Mouse (Mus musculus) left cerebral cortex, adult 11 months (tissue): ENCODE data around the gene Hspa8.
"Not testable (repeated sequence)": the region's sequence is repeated elsewhere in the genome, so short reads cannot be mapped to it uniquely, and the experiment has no call there.

ENCODE experiments used
- DNase-seq: peaks from one replicate; pipeline ENCODE4 v3.0.0; 2022; ENCODE audit warnings: low spot score

The Hspa8 gene

DNA sequence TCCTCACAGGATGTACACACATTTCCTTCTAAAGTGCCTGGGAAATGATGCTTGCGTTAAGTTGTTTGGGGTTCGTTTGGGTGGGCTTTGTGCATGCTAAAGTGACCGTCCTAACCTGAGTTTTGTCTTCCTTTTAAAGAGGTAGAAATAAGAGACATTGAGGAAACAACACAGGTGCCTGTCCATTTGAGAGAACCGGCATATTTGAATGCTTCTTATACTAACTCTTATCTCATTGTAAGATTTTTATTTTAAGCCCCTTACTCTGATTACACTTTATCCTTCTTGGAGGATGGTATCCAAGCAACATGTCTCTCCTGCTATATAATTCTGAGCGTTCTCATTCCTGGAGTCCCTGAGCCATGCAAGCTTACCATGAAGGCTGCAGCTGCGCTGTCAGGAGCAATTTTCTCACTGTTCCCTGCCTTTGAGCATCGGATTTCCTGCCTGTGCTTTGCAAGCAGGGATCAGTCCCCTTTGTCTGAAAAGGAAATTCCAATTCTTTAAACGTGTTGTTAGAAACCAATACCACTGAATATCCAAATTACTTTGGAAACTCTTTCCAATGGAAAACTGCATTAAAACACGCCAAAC, 16.3 kb upstream of the Hspa8 start:
- DNase-seq = no peak

DNA sequence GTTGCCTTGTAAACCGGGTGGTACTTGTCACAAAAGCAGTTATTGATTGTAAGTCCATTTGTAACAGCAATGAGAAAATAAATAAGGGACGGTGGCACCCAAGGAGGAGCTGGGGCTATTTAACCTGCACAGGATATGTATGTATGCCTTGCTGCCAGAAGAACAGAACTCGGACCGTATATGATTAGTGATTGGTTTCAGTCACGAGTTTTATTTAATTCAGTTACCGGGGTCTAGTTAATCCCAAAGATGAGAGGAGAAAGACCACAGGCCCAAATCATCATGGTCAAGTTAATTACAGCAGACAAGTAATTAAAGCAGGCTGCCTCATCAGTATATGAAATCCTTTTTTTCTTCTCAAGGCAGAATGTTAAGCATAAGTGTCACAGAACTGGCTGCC, 15.3 kb upstream of the Hspa8 start:
- DNase-seq = no peak

GRCm38 (mm10) chr9:40786820-40787219, 14.0 kb upstream of the Hspa8 start:
- DNase-seq = not testable (repeated sequence)

- no peak for DNase-seq
Observed at GRCm38 (mm10) chr9:40791864-40792633, 8.7 kb upstream of the Hspa8 start.

- no peak for DNase-seq
Observed at GRCm38 (mm10) chr9:40793581-40793980, 7.2 kb upstream of the Hspa8 start.

DNA sequence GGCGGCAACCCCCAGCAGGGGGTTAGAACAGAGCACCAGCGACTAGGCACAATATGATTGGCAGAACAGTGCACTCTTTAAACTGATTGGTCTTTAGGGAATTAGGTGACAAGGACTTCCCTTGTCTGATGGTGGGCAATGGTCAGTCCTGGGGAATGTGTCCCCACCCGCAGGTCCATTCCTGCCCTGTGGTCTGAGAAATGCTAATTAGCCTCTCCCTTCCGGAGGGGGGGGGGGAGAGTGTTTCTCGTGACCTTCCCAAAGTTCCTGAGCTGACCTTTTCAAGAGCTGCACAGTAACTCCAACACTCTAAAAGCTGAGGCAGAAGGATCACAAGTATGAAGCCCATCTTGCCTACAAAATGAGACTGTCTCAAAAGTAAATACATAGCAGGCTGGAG, 6.5 kb upstream of the Hspa8 start:
- no peak for DNase-seq

DNA sequence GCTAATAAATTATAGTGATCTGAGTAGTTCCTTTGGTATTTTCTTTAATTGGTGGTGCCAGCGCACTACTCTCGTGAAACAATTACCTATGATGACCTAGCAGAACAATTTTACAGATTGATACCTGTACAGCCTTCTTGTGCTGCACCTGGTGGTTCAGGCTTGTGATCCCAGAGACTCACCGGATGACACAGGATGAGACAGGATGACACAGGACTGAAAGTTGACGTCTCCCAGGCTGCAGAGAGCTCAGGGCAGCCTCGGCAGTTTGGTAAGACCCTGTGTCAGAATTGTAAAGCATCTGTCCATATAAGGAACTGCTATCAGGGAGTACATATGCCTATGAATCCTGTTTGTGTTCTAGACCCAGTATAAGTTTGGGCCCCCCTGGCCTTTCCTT, 5.9 kb upstream of the Hspa8 start:
- no peak for DNase-seq

DNA sequence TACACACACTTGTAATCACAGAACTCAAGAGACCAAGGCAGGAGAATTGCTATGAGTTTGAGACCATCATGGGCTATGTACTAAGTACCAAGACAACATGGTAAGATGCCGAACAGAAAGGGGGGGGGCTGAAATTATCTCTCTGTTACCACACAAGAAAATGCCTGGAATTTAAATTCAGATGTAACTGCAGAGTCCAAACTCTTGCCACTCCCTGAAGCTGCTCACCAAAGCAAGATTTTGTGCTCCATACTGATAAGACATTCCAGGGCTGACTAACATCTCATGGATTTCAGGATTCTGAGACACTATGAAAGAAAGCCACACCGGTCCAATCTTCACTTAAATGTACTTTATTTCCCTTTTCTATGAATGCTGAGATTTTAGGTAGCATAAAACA, 5.2 kb upstream of the Hspa8 start:
- no peak for DNase-seq

DNA sequence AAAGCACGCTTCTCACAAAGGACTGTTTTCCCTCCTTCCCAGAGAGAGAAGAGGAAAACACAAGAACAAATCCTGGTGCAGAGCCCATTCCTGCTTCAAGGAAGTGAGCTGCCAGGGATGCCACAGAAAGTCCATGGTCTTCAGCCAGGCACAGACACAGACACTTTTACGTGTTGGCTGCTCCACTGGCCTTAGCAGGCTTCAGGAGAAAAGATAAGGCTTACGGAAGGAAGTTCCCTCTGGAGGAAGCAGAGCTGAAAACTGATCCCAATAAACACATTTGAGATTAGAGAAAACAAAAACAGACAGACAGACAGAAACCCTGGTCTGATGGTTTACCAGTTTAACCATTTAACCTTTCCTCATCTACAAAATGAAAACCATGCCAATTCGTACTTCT, 4.7 kb upstream of the Hspa8 start:
- no peak for DNase-seq

- no peak for DNase-seq
Observed at GRCm38 (mm10) chr9:40798247-40798960, 2.4 kb upstream of the Hspa8 start.

DNA sequence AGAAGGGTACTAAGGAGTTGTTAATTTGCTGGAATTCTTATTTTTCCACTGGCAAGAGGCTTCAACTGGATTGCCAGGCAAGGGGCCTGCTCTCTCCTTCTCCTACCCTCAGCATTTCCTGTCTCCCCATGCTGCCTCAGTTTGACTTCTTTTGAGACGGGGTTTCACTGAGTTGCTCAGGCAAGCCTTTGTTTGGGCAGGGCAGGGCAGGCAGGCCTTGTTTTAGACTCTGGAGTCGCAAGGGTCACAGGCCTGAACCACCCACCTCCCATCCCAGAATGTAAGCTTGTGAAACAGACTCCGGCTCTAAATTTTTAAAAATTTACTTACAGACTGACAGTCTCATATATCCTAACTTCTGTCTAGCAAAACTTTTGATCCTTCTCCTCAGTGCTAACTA, 1.7 kb upstream of the Hspa8 start:
- DNase-seq = no peak

DNA sequence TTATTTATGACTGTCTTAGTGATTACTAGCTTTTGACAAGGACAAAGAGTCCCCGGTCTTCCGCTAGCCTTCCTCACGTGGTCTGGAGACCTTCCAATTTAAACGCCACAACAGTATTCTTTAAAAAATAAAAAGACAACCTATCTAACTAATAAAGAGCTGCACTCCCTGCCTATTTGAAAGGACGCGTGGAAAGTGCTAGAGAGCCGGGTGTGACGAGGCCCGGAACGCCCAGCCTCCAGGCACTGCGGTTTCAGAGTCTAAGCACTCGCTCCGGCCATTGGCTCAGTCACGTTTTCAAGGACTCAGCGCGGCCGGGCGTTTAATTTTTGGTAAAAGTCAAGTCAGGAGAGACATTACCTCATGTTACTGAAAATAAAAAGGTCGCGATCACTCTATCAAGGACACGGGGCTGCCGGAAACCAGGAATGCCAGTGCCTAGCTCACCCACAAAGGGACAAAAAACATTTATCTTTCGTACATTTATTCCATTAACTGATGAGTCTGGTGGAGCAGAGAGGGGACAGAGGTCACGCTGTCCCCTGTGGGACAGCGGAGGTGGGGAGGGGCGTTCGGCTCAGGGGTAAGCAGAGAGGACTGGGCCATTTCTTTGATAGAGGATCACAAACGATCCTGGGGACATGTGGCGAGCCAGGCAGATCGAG, 815 bp upstream of the Hspa8 start:
- no peak for DNase-seq

DNA sequence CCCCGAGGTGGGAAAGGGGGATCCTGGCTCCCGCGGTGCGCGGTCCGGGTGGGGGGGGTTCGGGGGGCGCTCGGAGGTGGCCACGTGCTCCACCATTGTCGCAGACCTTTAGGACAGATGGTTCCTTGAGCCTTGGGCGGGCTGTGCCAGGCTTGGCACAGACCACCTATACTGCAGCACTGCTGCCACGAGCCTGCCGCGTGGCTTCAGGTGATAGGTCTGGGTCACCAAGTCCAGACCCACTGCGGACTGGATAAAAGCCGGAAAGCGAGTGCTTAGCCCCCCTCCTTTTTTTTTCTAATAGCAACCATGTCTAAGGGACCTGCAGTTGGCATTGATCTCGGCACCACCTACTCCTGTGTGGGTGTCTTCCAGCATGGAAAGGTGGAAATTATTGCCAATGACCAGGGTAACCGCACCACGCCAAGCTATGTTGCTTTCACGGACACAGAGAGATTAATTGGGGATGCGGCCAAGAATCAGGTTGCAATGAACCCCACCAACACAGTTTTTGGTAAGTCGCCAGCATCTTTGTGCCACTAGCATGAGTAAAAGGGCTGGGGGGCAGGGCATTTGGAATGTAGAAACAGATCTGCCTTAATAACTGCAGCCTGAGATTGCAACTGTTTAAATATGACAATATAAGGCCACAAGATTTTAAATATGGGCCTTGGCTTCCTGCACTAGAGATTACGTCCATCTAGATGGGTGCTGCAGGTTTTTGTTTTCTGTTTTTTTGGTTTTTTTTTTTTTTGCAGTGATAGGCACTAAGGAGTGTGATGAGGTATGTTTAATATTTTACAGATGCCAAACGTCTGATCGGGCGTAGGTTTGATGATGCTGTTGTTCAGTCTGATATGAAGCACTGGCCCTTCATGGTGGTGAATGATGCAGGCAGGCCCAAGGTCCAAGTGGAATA, 1.1 kb downstream of the Hspa8 start:
- DNase-seq = not testable (repeated sequence)

- not testable (repeated sequence) for DNase-seq
Observed at GRCm38 (mm10) chr9:40802533-40802875, 1.7 kb downstream of the Hspa8 start.

GRCm38 (mm10) chr9:40804576-40804975, 3.8 kb downstream of the Hspa8 start:
- DNase-seq = not testable (repeated sequence)

GRCm38 (mm10) chr9:40805263-40805662, 4.5 kb downstream of the Hspa8 start:
- DNase-seq = peak; percentile 80

DNA sequence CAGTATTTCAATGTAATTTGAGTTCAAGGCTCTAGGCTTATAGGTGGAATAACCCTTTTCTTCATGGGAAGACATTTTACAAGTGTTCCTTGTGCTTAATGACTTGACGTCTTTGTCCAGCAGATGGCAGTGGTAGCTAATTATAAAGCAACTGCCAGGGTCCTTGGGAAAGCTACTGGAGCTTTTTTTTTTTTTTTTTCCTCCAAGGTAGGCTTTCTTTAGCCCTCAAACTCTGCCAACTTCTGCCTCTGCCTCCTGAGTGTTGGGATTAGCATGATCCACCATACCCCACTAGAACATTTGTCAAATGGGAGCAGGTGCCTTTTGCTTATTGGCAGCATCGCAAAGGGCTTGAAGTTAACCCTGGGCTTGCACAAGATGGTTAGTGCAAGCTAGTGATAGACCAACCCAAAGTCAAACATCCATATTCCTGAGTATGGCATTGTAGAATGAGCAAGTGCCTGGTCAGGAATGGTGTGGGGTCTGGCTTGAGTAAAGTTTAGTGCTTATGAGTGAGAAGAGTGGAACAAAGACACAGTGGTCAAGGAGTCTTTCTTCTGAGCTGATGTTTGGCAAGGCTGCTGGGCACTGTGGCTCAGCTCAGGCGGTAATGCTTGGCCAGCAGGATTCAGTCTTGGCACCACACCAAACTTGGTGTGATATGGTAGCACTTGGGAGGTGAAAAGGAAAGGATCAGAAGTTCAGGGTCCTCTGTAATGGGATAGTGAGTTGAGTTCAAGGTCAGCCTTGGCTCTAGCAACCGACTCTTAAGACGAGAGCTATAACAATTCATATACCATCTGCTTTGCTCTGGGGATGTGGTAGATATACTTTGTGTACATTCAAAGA, 5.9 kb downstream of the Hspa8 start:
- DNase-seq = no peak

- no peak for DNase-seq
Observed at GRCm38 (mm10) chr9:40807289-40807920, 6.6 kb downstream of the Hspa8 start.

DNA sequence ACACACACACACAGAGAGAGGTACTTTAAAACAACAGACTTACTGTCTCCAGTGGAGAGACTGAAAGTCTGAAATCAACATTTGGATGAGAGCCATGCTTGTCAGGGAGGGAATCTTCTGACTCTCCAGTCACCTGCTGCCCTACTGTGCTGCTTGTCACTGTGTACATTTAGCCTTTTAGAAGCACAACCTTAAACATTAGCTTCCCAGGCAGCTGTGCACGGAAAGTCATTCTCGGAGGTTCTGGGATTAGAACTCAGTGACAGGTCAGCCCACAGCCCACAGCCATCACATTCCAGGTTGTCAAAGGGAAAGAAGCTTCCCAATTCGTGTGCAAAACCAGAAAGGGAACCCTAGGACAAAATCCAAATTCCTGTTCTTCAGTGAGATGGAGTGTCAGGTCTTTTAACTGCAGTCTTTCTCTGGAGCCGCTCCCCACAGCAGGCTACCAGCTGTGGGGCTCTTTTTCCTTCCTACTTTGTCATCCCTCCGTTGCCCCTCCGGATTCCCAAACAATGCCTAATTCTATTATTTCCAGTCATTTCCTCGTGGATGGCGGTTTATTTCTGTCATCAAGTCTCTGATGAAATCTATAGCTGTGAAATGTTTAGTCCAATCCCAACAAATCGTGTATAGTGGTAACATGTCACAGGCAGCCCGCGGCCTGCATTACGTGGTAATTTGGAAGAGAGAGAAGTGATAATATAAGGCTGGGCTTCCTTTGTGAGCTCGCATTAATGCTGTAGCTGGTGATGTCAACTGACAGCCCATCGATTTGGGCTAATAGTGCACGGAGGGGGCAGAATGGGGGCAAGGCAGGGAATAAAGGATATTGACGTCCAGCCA, 7.5 kb downstream of the Hspa8 start:
- no peak for DNase-seq
